Mouse (Mus musculus) urinary bladder, postnatal 25 days (tissue): ENCODE data around the gene Epha4.

Experiments used
- DNase-seq: peaks from one replicate; pipeline ENCODE4 v3.0.0; 2022; ENCODE audit warnings: low spot score

Gene Epha4

DNA sequence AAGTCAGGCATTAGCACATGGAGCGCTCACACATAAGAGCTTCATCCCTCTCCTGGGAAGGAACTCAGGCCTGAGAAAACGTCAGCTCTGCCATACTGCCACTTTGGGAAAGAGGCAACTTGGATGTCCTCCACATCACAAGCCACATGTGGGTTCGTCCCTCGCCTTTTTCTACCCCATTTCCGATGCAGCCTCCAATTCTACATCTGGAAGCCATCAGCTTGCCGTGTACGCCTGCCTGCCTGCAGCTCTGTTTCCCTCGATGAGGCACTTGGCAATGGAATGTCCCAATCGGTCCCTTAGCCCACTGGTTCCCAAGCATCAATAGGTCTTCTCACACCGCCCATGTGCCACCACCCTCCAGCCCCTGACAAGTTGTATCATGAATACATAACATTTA is 110.4 kb downstream of the Epha4 start:
- DNase-seq, result no peak

DNA sequence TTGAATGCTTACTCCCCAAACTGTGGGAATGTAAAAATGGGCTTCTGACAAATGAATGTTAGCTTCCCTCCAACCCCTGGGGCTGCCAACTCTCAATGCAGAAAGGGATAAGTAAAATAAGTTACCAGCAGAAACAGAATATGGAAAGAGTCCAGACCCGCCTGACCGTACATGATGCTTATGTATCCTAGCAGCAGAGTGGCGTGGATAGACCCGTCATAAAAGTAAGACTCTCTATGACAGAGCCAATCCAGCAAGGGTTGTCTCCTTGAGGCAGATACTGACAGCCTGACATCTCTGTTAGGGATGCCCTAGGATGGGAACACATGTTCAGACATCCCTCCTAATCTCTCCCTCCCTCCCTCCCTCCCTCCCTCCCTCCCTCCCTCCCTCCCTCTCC is 111.9 kb downstream of the Epha4 start:
- DNase-seq, result no peak

DNA sequence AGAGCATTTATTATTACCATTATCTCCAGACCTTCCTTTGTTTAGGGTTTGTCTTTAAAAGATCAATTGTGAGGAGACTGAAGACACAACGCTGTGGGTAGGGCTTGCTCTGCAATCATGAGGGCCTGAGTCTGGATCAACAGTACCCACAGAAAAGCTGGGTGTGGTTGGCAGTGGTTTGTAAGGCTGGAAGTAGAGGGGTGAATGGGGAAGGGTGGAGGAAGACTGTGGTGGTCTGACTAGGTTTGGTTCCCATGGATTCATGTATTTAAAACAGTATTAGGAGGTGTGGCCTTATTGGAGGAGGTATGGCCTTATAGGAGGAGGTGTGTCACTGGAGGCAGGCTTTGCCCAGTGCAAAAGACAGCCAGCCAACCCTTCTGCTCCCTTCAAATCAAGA is 113.4 kb downstream of the Epha4 start:
- DNase-seq, result no peak

DNA sequence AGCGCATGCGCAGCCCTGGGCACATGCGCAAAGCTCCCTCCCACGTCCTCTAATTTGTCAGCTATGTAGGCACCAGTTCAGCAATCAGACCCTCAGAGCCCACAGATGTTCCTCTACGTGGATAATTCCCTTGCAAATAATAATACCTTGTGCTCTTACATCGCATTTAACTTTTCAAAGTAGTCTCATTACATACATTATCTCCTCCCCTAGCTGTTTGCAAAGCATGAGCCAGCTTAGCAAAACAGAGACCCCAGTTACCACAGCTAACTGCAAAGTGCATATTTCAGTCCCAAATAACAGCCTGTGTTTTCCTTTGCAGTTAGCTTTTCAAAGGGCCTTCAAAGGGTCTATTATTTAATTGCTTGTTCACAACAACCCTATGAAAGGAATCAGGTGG is 123.3 kb downstream of the Epha4 start:
- DNase-seq, result no peak

DNA sequence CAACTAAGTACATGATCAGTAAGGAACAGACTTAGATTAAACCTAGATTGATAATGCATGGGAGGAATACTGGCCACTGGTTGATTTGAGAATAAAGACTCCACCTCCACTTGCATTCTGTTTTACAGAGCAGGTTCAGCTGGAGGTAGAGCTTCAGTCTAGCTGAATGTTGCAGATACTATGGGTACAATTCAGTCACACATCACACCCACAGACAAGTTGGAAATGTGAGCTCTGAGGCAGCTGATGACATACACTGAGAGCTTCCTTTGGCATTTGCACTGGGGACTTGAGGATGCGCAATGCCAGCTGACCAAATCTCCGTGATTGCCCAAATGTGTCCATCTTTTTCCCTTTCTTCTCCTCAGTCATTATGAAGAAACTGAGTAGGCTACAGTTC is 125.8 kb downstream of the Epha4 start:
- no peak for DNase-seq

DNA sequence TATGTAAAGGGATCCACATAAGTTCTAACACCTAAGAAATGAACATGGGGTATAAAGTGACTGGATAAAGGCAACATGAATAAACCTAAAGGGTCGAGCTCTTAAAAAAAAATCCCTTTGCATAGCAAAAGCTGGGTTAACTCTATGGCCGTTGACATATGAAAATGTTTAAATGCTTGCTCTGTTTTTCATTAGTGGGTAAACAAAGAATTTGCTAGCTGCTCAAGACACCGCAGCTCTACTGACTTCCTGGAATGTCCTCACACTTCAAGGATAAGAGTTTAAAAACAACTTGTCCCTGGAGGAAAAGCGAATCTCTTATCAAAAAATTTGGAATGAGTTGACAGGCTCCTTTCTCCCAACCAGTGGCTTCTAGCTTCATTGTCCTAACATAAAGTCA is 126.3 kb downstream of the Epha4 start:
- DNase-seq, result no peak

DNA sequence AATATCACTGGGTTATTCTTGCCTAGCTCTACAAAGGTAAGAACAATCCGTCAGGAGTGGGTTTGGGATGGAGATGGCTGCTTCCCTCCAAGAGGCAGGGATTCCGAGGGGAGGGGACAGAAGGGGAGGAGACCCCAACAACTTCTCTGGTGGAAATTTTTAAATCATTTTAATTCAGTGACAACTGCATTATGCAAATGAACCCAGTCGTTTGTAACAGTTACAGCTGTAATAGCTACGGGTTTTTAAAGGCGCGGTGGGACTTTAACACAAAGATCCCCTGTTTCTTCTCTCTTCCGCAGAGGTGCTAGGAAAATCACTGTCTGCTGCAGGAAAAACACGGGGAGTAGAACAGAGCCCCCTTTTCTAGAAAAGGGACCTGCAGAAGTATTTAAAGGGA is 129.3 kb downstream of the Epha4 start:
- DNase-seq, result no peak

DNA sequence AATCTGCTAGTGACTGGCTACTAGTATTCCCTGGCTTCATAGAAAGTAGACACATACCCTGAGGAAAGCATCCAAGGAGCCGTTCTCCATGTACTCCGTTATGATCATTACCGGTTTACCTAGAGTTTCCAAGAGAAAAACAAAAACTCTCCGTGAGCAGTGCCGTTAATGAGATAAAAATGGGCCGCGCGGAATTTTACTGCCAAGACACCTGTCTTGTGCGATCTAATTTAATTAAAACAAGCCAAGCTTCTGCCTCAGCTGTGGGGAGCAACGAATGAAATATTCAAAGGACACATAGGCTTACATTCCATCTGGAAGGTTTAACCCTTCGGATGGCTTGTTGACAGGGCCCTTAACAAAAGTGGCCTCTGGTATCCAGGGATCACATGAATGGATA is 131.4 kb downstream of the Epha4 start:
- DNase-seq, result no peak

DNA sequence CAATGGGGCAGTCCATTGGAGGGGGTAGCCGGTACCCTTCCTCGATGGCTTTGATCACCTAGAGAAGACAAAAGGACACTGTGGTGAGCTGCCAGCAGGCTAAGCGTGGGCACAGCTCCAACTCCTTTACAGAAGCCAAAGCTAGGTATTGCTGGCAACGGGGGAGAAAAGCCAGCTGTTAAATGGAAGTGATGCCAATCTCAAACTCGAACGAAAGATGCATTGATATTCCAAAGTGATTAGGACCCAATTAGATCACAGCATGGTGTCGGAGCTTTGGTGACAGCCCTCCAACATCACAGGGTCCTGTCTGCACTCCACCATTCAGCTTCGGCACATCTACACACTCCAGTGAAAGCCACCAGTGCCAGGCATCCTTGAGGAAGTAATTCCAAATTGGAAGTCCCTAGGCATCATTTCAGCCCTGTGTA is 137.3 kb downstream of the Epha4 start:
- no peak for DNase-seq

DNA sequence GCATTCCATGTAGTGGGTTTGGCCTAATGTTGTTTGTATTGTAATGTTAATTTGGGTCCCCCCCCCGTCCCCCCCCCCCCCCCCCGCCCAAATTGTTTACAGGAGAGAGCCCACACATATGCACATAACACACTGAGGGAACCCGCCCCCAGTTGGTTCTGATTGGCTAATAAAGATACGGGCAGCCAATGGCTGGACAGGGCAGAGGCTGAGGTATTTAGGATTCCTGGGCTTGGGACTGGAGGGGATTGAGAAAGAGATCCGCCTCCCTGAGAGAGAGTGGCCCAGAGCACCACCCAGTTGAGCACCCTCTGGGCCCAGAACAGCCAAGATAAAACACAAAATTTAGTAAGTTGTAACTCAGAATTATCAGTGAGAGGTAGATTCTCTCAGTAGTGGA is 140.8 kb downstream of the Epha4 start:
- no peak for DNase-seq

DNA sequence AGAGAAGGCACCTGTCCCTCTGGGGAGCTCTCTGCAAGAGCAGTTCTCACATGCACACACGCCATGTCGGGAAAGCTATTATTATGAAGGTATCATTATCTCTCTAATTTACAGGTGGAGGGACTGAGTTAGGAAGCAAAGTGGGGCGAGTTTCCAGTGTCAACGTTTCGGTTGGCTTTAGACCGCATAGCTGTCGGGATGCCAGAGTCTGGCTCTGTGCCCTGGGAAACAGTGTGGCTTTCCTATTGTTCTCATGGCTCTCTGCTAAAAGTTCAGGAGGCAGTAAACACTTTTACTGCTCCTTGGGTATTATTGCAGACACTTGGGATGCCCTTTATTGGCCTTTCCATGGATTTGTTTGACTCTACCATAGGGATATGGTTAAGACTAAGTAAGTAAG is 144.0 kb downstream of the Epha4 start:
- DNase-seq, result no peak

DNA sequence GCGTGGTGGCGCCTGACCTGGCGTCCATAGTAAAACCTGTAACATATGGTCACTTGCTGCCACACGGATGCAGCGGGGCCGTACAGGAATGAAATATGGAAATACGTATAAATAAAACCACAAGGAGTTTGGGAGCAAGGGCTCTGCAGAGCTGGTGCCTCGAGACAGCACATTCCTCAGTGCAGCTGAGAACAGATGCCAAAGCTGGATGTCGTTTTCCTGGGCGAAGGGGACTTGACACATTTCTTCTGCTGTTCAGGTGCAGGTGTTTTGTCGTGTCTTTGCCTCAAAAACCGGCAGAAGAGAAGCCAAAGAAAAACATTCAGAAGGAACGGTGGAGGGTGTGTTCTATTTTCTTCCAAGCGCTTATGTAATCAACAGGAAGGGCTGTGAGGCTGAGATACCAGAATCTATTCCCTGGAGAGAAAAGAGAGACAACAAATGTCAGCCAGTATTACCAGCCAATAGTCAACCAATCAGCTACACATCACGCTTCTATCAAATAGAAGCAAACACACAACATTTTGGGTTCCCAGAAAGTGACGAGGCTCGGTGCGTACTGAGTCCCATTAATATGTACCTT is 145.5 kb downstream of the Epha4 start:
- DNase-seq, result no peak

DNA sequence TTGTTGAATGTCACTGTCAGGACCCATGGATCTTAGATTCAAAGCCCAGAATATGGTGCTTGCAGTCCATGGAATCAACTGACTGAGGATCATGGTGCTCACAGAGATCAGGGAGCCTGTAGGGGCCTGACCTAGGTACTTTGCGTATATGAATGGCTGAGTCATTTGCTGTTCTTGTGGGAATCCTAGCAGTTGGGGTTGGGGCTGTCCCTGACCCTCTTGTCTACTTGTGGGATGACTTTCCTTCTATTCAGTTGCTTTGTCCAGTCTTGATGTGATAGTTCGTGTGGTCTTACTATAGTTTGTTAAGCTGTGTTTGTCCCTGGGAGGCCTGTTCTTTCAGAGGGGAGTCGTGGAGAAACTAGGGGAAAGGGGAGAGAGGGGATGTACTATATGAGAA is 149.0 kb downstream of the Epha4 start:
- no peak for DNase-seq

DNA sequence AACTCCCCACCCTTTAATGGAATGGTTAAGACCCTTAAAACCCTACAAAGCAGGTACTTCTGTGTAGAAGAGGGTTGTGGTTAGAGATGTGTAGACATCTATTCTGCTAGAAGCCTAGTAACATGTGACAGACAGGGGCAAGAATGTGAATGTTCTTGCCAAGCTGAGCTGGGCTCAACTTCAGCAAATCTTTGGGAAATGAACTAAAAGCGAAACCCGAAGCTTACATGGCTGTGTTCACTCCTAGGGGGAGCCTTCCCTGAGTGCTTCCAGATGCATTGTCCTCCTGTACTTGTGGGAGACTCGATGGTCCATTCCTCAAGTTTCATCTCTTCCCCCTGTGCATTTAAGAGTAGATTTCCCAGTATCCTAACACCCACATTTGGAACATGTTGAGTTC is 150.3 kb downstream of the Epha4 start:
- DNase-seq, result no peak

DNA sequence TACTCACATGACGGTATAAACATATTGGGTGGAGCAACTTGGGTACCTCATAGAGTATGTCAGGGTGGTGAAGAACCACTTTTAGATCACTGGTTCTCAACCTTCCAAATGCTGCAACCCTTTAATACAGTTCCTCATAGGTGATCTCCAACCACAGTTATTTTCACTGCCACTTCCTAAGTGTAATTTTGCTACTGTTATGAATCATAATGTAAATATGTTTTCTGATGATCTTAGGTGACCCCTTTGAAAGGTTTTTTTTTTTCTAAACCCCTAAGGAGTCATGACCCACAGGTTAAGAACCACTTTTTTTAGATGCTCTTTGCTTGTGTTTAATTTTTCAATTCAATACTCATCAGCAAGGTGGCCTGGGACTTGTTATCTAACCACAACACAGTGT is 151.0 kb downstream of the Epha4 start:
- DNase-seq, result no peak

DNA sequence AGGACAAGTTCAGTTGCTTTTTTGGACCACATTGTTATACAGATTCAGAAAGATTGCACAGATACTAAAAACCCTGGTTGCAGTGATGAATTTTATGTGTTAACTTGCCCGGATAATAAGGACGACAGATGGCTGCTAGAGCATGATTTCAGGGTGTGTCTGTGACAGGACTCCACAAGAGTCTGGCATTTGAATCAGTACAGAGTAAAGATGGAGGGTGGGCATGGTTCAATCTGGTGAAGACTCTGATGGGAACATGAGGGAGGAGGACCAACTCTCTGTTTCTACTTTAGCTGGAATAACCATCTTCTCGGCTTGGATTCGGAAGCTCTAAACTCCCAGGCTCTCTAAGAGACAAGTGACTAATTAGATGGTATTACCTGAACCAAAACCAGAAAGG is 168.4 kb downstream of the Epha4 start:
- DNase-seq, result no peak

DNA sequence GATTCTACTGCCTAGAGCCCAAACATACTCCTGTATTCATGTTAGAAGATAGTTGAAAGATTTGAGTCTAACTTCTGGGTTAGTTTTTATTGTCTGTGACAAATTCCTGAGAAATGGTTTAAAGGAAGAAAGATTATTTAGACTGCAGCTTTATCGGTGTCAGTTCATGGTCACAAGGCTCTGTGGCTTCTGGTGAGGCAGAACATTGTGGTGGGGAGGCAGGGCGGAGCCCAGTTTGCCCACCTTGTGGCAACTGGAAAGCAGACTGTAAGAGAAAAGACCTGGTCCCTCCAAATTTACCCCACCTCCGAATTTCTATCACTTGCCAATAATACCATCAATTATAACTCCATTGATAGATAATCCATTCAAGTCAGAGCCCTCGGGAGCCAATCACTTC is 171.1 kb downstream of the Epha4 start:
- DNase-seq, result no peak

DNA sequence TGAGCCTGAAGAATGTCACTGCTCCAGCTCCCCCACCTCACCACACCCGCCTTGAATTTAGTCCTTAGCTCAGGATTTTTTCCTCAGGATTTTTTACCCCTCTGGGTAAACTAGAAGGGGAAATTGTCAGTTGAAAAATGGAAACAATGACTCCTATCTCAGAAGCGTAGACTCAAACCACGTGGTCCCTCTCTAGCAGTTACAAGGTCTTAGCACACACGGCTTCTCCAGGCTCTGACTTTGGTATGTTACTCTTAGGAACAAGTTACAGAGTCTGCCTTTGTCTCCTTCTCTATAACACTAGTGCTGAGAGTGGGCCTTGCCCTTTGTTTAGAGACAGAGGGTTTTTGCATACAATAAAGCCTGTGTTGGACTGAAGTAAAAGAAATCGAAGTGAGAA is 175.2 kb downstream of the Epha4 start:
- no peak for DNase-seq

DNA sequence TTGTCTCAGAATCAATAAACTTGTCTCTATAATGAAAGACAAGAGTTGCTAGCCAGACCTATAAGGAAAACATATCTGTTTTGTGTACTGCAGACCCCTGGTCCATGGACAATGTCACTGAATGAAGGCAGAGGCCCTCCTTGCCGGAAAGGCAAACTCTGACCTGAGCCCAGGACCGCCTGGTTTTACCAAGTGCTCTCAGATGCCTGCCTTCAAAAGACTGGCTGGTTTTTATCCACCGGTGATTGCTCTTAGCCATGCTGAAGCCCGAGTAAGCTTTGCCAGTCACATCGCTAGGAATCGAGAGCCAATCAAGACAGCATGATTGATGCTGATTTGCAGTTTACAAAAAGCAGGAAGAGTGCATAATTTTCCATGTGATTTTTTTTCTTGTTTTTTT is 176.5 kb downstream of the Epha4 start:
- no peak for DNase-seq

DNA sequence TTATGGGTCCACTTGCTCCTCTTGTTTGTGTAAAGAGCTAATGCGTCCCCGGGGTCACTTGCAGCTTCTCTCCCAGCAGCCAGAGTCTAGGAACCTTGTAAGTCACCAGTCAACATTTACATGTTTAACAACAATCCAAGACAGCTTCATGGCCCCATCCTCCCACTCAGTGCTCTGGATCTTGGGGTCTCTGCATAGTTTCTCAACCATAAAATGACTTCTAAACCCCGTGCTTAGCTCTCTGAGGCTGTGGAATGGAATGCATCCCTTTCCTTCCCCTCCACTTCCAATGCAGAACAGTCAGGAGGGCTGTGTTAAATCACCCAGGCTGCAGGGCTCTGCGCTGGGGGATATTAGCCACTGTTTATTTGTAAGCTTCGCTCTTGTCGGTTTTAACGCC is 178.0 kb downstream of the Epha4 start:
- no peak for DNase-seq

DNA sequence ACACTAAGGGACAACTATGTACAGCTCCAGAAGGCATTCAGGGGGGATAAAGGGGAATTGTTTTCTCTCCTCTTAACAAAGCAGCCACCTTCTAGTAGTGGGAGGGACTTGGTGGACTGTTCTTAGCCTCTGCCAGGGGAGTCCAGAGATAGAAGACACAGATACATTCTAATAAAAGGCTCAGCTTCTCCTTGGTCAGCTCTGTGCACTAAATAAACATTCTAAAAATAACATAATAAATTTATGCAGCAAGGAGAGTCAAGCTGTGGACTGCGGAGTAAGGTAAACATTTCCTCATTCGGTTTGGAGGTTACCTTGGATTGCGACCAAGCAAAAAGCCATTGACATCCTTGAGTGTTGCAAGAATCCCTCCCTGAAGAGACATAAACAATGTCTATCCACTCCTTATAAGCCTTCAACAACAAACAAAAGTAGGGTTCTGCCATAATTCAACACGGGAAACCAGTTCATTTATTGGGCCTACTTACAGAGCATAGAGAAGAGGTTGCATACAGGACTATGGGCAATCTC is 196.2 kb downstream of the Epha4 start:
- no peak for DNase-seq
